Mouse (Mus musculus) lung, postnatal 0 days (tissue): ENCODE results near the gene Sart3. TPM values are rescaled to one million over a fixed set of nuclear protein-coding genes. Genes with fewer than 3 reads are reported as not detected.
"Not testable (repeated sequence)": the region's sequence is repeated elsewhere in the genome, so short reads cannot be mapped to it uniquely, and the experiment has no call there.

Source experiments
- ATAC-seq: fragments of 200-750 bp; cut with Nextera tagmentation; 2 replicates; pipeline ENCODE4 v1.8.0; 2017; ENCODE audit warnings: moderate library complexity
- DNase-seq: peaks from one replicate; pipeline ENCODE4 v3.0.0-alpha.2; 2016; ENCODE audit warnings: low spot score
- H3K27ac ChIP-seq: fragments of 300-500 bp; sonication (generic); 2 replicates; pipeline ENCODE4 v1.5.1; 2014; ENCODE audit warnings: antibody characterized with exemption, mild to moderate bottlenecking, low read length, mixed read lengths
- H3K27me3 ChIP-seq: fragments of 300-500 bp; sonication (generic); replicated peaks from 2 replicates; pipeline ENCODE4 v1.6.1; 2014; ENCODE audit warnings: low read length, mixed read lengths; ENCODE audit not compliant: insufficient read depth
- H3K36me3 ChIP-seq: fragments of 300-500 bp; sonication (generic); 2 replicates; pipeline ENCODE4 v1.6.1; 2014; ENCODE audit warnings: low read length, mixed read lengths; ENCODE audit not compliant: insufficient read depth
- H3K4me1 ChIP-seq: fragments of 300-500 bp; sonication (generic); 2 replicates; pipeline ENCODE4 v1.6.1; 2014; ENCODE audit warnings: antibody characterized with exemption, low read depth, low read length, mixed read lengths; ENCODE audit not compliant: insufficient read depth
- H3K4me2 ChIP-seq: fragments of 300-500 bp; sonication (generic); replicated peaks from 2 replicates; pipeline ENCODE4 v1.6.1; 2014; ENCODE audit warnings: low read depth, mild to moderate bottlenecking, low read length, moderate library complexity, mixed read lengths
- H3K4me3 ChIP-seq: fragments of 300-500 bp; sonication (generic); 2 replicates; pipeline ENCODE4 v1.5.1; 2014; ENCODE audit warnings: low read depth, low read length
- H3K9ac ChIP-seq: fragments of 300-500 bp; sonication (generic); replicated peaks from 2 replicates; pipeline ENCODE4 v1.6.1; 2014; ENCODE audit warnings: low read depth, mild to moderate bottlenecking
- H3K9me3 ChIP-seq: fragments of 300-500 bp; sonication (generic); 2 replicates; pipeline ENCODE4 v1.6.1; 2016; ENCODE audit warnings: low read length, mixed read lengths
- CTCF ChIP-seq: IDR thresholded peaks from 2 replicates; pipeline ENCODE4 v1.5.1; 2016; ENCODE audit warnings: antibody characterized with exemption, mild to moderate bottlenecking
- EP300 ChIP-seq: IDR thresholded peaks from 2 replicates; pipeline ENCODE4 v1.6.1; 2016; ENCODE audit warnings: antibody characterized with exemption, mild to moderate bottlenecking, control low read depth
- WGBS: fragments of 180-500 bp; shearing (Covaris S2); extraction: QIAGEN DNeasy Blood & Tissue Kit; methylation state at CpG from one replicate; pipeline ENCODE4 v1.1.7; 2014; 5-methylcytosine and 5-hydroxymethylcytosine counted together
- polyA plus RNA-seq: library from polyadenylated mRNA; unstranded; fragments of >200 nt; fragmentation: Nextera tagmentation; extraction: Ambion mirVana; gene quantifications from 2 replicates; pipeline ENCODE4 v1.2.1, GENCODE M21; 2015

Gene Sart3
- polyA plus RNA-seq, 1 experiment from 2014 or later = 12.8 TPM

DNA sequence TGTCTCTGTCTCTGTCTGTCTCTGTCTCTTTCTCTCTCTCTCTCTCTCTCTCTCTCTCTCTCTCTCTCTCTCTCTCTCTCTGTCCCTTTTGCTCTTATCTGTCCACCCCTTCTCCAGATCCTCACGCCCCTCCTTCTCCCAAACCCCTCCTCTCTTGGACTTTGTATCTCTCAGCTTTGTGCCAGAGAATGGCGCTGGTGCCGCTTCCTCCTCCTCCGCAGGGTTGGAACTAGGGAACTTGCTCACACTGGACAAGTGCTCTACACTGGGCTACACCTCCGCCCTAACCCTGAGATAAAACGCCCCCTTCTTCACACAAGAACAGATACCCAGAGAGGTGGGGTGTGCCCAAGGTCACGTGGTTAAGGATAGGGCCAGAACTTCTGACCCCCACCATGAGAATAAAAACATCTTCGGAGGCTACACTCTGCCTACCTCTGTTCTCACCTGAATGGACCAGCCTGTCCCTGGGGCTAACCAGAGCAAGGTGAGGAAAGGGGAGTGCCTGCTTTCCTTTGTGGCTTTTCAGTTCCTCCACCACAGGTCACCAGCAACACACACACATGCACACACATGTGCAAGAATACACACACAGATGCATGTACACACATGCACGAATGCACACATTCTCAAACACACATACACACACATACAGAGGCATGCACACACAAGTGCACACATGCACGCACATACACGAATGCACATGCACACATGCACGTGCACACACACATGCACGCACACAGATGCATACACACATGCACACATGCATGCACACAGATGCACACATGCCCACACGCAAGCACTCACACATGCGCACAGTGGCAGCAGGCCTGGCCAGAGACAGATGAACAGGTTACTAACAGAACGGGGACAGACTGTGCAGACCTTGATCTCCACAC, 19.1 kb upstream of the Sart3 start:
- DNase-seq = no peak
- Histone ChIP-seq H3K4me1 (peaks cover 5% of the 10 kb centered on the region; the same call in 1 of the 2 replicates), H3K9me3 (no peaks in the 10 kb centered on the region), H3K27me3 (no peaks in the 10 kb centered on the region), H3K4me3 (no peak overlapping the region), H3K9ac (no peak overlapping the region), H3K27ac (peak overlapping the region; percentile 43; the same call in 1 of the 2 replicates), H3K4me2 (no peak overlapping the region), H3K36me3 (no peaks in the 10 kb centered on the region)
- WGBS = 69% methylated on average over 16 of the region's 16 CpGs
- no peak for ATAC-seq
- TF ChIP-seq EP300 (no peak), CTCF (no peak)

GRCm38 (mm10) chr5:113790453-113791196, 18.3 kb upstream of the Sart3 start:
- 31% methylated on average over 11 of the region's 11 CpGs for WGBS
- Histone ChIP-seq H3K9me3 (no peaks in the 10 kb centered on the region), H3K9ac (no peak overlapping the region), H3K4me1 (peaks cover 3% of the 10 kb centered on the region; the same call in 1 of the 2 replicates), H3K36me3 (no peaks in the 10 kb centered on the region), H3K4me3 (no peak overlapping the region), H3K27me3 (no peaks in the 10 kb centered on the region), H3K4me2 (no peak overlapping the region), H3K27ac (peak overlapping the region; percentile 43; the same call in 1 of the 2 replicates)
- TF ChIP-seq CTCF (no peak), EP300 (no peak)
- peak; percentile 53 for ATAC-seq
- DNase-seq = peak; percentile 49

- H3K36me3 ChIP-seq = no peaks in the 10 kb centered on the region
- H3K27me3 ChIP-seq = no peaks in the 10 kb centered on the region
- no peak overlapping the region for H3K9ac ChIP-seq
- peaks cover 3% of the 10 kb centered on the region; the same call in 1 of the 2 replicates for H3K4me1 ChIP-seq
- H3K27ac ChIP-seq = peak overlapping the region; percentile 57
- H3K9me3 ChIP-seq = no peaks in the 10 kb centered on the region
- ATAC-seq (peak; percentile 85), DNase-seq (peak; percentile 87)
- no peak overlapping the region for H3K4me3 ChIP-seq
- no peak overlapping the region for H3K4me2 ChIP-seq
- TF ChIP-seq CTCF = no peak
- no peak for TF ChIP-seq EP300
- 24% methylated on average over 7 of the region's 7 CpGs for WGBS
Observed at GRCm38 (mm10) chr5:113789075-113789788, 16.9 kb upstream of the Sart3 start.

- Histone ChIP-seq H3K4me2 (no peak overlapping the region), H3K27ac (peak overlapping the region; percentile 57; the same call in 1 of the 2 replicates), H3K9ac (no peak overlapping the region), H3K36me3 (no peaks in the 10 kb centered on the region), H3K9me3 (no peaks in the 10 kb centered on the region), H3K4me3 (no peak overlapping the region), H3K27me3 (no peaks in the 10 kb centered on the region), H3K4me1 (peaks cover 3% of the 10 kb centered on the region; the same call in 1 of the 2 replicates)
- DNase-seq (peak; percentile 44), ATAC-seq (peak; percentile 28)
- TF ChIP-seq EP300 (no peak), CTCF (no peak)
- WGBS = 48% methylated on average over 6 of the region's 6 CpGs
Observed at GRCm38 (mm10) chr5:113788645-113789044, 16.3 kb upstream of the Sart3 start.

GRCm38 (mm10) chr5:113786985-113787384, 14.7 kb upstream of the Sart3 start:
- Histone ChIP-seq H3K4me1 (peaks cover 3% of the 10 kb centered on the region; the same call in 1 of the 2 replicates), H3K9ac (no peak overlapping the region), H3K4me2 (no peak overlapping the region), H3K27me3 (no peaks in the 10 kb centered on the region), H3K4me3 (no peak overlapping the region), H3K27ac (no peak overlapping the region), H3K9me3 (no peaks in the 10 kb centered on the region), H3K36me3 (no peaks in the 10 kb centered on the region)
- no peak for ATAC-seq
- WGBS = 75% methylated on average over 5 of the region's 5 CpGs
- no peak for DNase-seq
- TF ChIP-seq EP300 (no peak), CTCF (no peak)

GRCm38 (mm10) chr5:113784104-113784503, 11.8 kb upstream of the Sart3 start:
- 26% methylated on average over 3 of the region's 3 CpGs for WGBS
- H3K4me3 ChIP-seq, H3K27me3 ChIP-seq, H3K4me1 ChIP-seq, H3K9me3 ChIP-seq, H3K36me3 ChIP-seq, H3K4me2 ChIP-seq, H3K9ac ChIP-seq: not testable (repeated sequence)
- peak; percentile 20; the same call in 1 of the 2 replicates for ATAC-seq
- DNase-seq = peak; percentile 40
- H3K27ac ChIP-seq = 0 out of 2 replicates have a peak overlapping the region, but pooled peaks have one; percentile 62
